Mouse (Mus musculus) ES-Bruce4 (cell line): ENCODE results near the gene Cltb.

Source experiments
- CTCF ChIP-seq: IDR thresholded peaks from one replicate; pipeline ENCODE4 v1.8.1; 2011; ENCODE audit warnings: low read depth, low read length
- POLR2A ChIP-seq: IDR thresholded peaks from one replicate; pipeline ENCODE4 v1.8.1; 2011; ENCODE audit warnings: low read length; ENCODE audit not compliant: insufficient read depth

DNA sequence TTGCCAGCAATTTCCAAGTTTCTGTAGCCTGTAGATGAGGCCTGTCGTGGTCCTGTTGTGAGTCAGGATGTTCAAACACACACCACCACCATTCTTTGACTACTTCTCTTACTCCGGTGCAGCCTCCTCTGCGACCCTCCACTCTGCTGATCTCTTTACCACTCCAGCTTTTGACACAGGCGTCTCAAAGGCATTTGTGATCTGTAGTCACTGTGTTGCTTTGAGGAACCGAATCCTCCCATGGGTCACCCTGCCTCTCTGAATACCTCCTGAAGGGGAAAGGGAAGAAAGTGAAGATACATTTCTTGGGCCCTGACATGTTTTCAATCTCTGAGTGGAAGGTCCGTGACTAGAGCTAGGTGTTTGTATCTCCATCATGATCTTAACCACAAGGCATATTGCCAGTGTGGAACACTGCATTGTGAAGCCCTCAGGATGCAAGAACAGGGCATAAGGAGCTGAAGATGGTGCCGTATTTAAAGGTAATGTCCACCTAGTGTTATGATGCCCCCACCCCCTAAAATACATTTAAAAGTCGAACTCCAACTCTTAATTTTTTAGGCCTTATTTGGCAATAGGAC lies 19.3 kb downstream of the Cltb start:
- TF ChIP-seq POLR2A (no peak), CTCF (no peak)
